Mouse (Mus musculus) ovary, postnatal 10 days (tissue): ENCODE measurements around the gene Rdh16f2.
"Not testable (repeated sequence)": the region's sequence is repeated elsewhere in the genome, so short reads cannot be mapped to it uniquely, and the experiment has no call there.

Source experiments
- DNase-seq: peaks from one replicate; pipeline ENCODE4 v3.0.0; 2022; ENCODE audit warnings: low spot score

Gene Rdh16f2

GRCm38 (mm10) chr10:127891481-127891880 lies 25.2 kb downstream of the Rdh16f2 start:
- DNase-seq: no peak

GRCm38 (mm10) chr10:127893163-127894022 lies 27.1 kb downstream of the Rdh16f2 start:
- not testable (repeated sequence) for DNase-seq

GRCm38 (mm10) chr10:127896705-127897104 lies 30.4 kb downstream of the Rdh16f2 start:
- DNase-seq: no peak

GRCm38 (mm10) chr10:127897506-127897905 lies 31.2 kb downstream of the Rdh16f2 start:
- no peak for DNase-seq

GRCm38 (mm10) chr10:127898218-127898617 lies 31.9 kb downstream of the Rdh16f2 start, which contains the start of gene Sdr9c7:
Sdr9c7 (plus strand) TSS chr10:127898518.
- DNase-seq: no peak

GRCm38 (mm10) chr10:127899783-127900182 lies 33.5 kb downstream of the Rdh16f2 start:
- DNase-seq: no peak

GRCm38 (mm10) chr10:127901751-127902150 lies 35.5 kb downstream of the Rdh16f2 start:
- no peak for DNase-seq

- no peak for DNase-seq
Measured at GRCm38 (mm10) chr10:127903116-127903515, 36.8 kb downstream of the Rdh16f2 start.

GRCm38 (mm10) chr10:127904718-127905446 lies 38.6 kb downstream of the Rdh16f2 start:
- no peak for DNase-seq

- no peak for DNase-seq
Measured at GRCm38 (mm10) chr10:127906138-127906537, 39.9 kb downstream of the Rdh16f2 start.

GRCm38 (mm10) chr10:127907386-127907951 lies 41.2 kb downstream of the Rdh16f2 start:
- no peak for DNase-seq

- no peak for DNase-seq
Measured at GRCm38 (mm10) chr10:127915578-127915977, 49.3 kb downstream of the Rdh16f2 start.

GRCm38 (mm10) chr10:127917183-127917582 lies 50.9 kb downstream of the Rdh16f2 start:
- DNase-seq: not testable (repeated sequence)

- DNase-seq: no peak
Measured at GRCm38 (mm10) chr10:127917651-127918050, 51.4 kb downstream of the Rdh16f2 start.

- DNase-seq: no peak
Measured at GRCm38 (mm10) chr10:127922241-127922640, 56.0 kb downstream of the Rdh16f2 start.

GRCm38 (mm10) chr10:127923024-127923423 lies 56.8 kb downstream of the Rdh16f2 start:
- DNase-seq: no peak

GRCm38 (mm10) chr10:127924597-127925378 lies 58.5 kb downstream of the Rdh16f2 start:
- DNase-seq: no peak
